Mouse (Mus musculus): ENCODE results near the gene Gprin1. TPM values are rescaled to one million over a fixed set of nuclear protein-coding genes. Genes with fewer than 3 reads are reported as not detected.

Gene Gprin1
- polyA plus RNA-seq, 1 experiment, result 0.05 TPM

DNA sequence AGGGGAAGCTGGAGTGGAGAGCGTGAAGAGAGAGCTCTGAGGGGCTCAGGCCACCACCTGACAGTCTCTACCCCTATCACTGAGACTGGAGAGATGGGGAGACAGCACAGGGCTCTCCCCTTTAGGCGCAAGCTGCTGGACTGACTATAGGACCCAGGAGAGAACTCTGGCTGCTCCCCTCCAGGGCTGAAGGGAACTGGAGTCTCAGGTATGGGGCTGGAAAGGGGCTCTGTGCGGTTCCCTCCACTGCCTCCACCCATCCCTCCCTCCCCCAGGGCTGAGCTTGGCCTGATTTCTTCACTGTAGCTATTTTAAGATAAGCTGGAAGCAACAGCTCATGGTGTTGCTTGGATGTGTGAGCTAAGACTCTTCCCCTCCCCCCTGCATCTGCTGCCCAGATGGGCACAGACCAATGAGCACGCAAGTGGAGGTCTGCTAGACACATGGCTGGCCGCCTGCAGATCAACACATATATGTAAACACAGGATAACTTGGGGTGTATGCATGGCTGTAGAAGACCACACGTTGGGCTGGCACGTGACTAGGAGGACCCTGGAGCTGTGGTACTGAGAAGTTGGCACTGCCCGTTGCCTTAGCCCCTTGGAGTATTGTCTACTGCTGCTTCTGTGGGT, 10.6 kb upstream of the Gprin1 start:
- Histone ChIP-seq H3K4me3 (ENCODE audit: extremely low read depth, insufficient read depth, insufficient read length) (no peak overlapping the region), H3K4me1 (ENCODE audit: control insufficient read depth, insufficient read depth, insufficient read length) (no peaks in the 10 kb centered on the region), H3K27me3 (ENCODE audit: control insufficient read depth, insufficient read depth, low read length) (peaks cover 11% of the 10 kb centered on the region), H3K36me3 (ENCODE audit: control insufficient read depth, insufficient read depth, low read length) (no peaks in the 10 kb centered on the region), H3K27ac (ENCODE audit: insufficient read depth, low read length) (no peak overlapping the region)
- DNase-seq (ENCODE audit: low read depth in 1 of 2, low spot score in 2 of 2), result no peak
- WGBS, result 64% methylated on average over 8 of the region's 8 CpGs
- no peak for TF ChIP-seq CTCF (IDR thresholded peaks at IDR 0.05; ENCODE audit: extremely low read depth, insufficient read depth, insufficient read length, insufficient replicate concordance)
- no peak for TF ChIP-seq POLR2A (IDR thresholded peaks at IDR 0.05; ENCODE audit: low read depth, low read length)

DNA sequence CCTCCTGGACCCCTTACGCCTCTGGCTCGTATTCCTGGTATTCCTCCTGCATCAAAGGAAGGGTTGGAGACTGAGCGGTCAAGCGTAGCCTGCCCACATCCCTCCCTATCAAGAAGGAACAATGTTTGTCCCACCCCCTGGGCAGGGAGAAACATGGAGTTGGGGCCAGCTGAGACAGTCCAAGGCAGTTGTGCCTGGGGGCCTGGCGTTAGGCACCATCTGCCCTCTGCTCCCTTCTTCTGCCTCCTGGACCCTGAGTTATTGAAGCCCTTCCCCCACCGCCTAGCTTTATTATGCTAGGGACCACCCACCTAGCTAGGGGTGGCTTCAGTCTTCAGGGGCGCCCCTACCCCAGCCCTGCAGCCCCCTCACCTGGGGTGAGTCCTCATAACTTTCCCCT, 9.8 kb upstream of the Gprin1 start:
- 18% methylated on average over 7 of the region's 7 CpGs for WGBS
- peaks cover 8% of the 10 kb centered on the region; the same call in 1 of the 2 replicates for H3K27me3 ChIP-seq (ENCODE audit: control insufficient read depth, insufficient read depth, low read length)
- no peaks in the 10 kb centered on the region for H3K4me1 ChIP-seq (ENCODE audit: control insufficient read depth, insufficient read depth, insufficient read length)
- TF ChIP-seq POLR2A (IDR thresholded peaks at IDR 0.05; ENCODE audit: low read depth, low read length) (no peak), CTCF (IDR thresholded peaks at IDR 0.05; ENCODE audit: extremely low read depth, insufficient read depth, insufficient read length, insufficient replicate concordance) (no peak)
- no peak overlapping the region for H3K27ac ChIP-seq (ENCODE audit: insufficient read depth, low read length)
- no peaks in the 10 kb centered on the region for H3K36me3 ChIP-seq (ENCODE audit: control insufficient read depth, insufficient read depth, low read length)
- H3K4me3 ChIP-seq (ENCODE audit: extremely low read depth, insufficient read depth, insufficient read length), result no peak overlapping the region
- DNase-seq (ENCODE audit: low read depth in 1 of 2, low spot score in 2 of 2), result no peak

DNA sequence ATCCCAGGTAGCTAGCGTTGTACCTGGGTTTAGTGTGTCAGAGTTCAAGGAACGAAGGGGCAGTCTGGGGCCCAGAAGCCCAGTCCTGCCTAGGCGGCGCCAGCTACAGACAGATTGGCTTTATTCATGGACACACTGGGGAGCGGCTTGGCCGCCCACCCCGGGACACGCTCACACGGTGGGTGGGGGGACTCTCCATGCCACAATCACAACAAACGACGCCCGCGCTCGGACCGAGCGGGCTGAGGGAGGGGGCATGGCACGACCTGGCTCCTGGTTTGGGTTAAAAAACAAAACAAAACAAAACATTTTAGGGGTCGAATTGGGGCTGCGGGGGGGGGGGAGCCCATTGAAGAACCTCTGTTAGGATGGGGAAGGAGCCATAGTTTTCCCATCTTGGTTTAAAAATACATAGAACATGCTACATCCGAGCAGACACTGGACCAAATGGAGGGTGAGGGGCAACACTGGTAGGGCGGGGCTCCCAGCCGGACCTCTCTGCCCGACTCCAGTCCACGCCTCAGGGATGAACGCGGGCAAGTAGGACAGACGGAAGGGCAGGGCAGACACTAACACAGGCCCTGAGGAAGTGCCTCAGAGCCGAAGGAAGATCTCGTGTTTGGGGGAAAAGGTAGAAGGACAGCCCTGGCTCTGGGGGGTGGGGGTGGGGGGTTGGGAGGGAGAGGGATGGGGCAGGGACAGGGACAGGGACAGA, 9.2 kb upstream of the Gprin1 start:
- Histone ChIP-seq H3K27me3 (ENCODE audit: control insufficient read depth, insufficient read depth, low read length) (peaks cover 8% of the 10 kb centered on the region; the same call in 1 of the 2 replicates), H3K4me3 (ENCODE audit: extremely low read depth, insufficient read depth, insufficient read length) (no peak overlapping the region), H3K27ac (ENCODE audit: insufficient read depth, low read length) (no peak overlapping the region), H3K36me3 (ENCODE audit: control insufficient read depth, insufficient read depth, low read length) (no peaks in the 10 kb centered on the region), H3K4me1 (ENCODE audit: control insufficient read depth, insufficient read depth, insufficient read length) (no peaks in the 10 kb centered on the region)
- WGBS, result 9% methylated on average over 29 of the region's 29 CpGs
- DNase-seq (ENCODE audit: low read depth in 1 of 2, low spot score in 2 of 2), result no peak
- TF ChIP-seq CTCF (IDR thresholded peaks at IDR 0.05; ENCODE audit: extremely low read depth, insufficient read depth, insufficient read length, insufficient replicate concordance) (no peak), POLR2A (IDR thresholded peaks at IDR 0.05; ENCODE audit: low read depth, low read length) (no peak)

DNA sequence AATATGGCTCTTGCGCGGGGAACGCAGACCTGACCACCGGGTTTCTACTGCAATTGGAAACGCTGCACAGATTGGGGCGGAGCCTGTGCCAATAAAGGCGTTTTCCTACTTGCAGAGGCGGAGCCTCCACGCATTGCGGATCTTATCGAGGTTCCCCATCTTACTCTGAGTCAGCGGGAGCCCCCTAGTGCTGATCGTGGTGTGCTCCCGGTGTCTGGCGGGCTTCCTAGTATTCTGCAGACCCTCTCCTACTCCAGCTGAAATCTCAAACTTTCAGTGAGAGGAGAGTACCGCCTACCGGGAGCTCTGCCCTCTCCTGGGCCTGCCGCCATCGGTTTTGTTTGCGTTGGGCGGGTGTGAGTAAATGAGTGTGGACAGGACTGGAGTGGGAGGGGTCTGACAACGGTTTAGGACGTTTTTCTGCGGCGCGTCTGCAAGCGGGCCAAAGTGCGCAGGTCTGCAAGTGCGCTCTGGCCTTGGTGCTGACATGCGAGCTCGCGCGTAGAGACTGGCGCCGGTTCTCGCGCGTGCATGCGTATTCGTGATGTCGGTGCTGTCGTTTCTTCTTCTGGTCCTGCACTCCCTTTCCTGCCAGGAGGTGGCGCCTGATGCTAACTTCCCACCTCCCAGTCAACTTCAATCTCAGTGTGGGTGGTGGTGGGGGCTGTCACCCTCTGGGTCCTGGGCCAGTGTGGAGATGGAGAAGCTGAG, 8.5 kb upstream of the Gprin1 start:
- Histone ChIP-seq H3K27me3 (ENCODE audit: control insufficient read depth, insufficient read depth, low read length) (peaks cover 8% of the 10 kb centered on the region; the same call in 1 of the 2 replicates), H3K4me3 (ENCODE audit: extremely low read depth, insufficient read depth, insufficient read length) (0 out of 2 replicates have a peak overlapping the region, but pooled peaks have one; percentile 21), H3K36me3 (ENCODE audit: control insufficient read depth, insufficient read depth, low read length) (no peaks in the 10 kb centered on the region), H3K4me1 (ENCODE audit: control insufficient read depth, insufficient read depth, insufficient read length) (no peaks in the 10 kb centered on the region), H3K27ac (ENCODE audit: insufficient read depth, low read length) (no peak overlapping the region)
- TF ChIP-seq POLR2A (IDR thresholded peaks at IDR 0.05; ENCODE audit: low read depth, low read length) (no peak), CTCF (IDR thresholded peaks at IDR 0.05; ENCODE audit: extremely low read depth, insufficient read depth, insufficient read length, insufficient replicate concordance) (peak; percentile 35; the same call in 1 of the 2 replicates)
- peak; percentile 23 to 39 for DNase-seq (ENCODE audit: low read depth in 1 of 2, low spot score in 2 of 2)
- WGBS, result 3% methylated on average over 43 of the region's 43 CpGs

DNA sequence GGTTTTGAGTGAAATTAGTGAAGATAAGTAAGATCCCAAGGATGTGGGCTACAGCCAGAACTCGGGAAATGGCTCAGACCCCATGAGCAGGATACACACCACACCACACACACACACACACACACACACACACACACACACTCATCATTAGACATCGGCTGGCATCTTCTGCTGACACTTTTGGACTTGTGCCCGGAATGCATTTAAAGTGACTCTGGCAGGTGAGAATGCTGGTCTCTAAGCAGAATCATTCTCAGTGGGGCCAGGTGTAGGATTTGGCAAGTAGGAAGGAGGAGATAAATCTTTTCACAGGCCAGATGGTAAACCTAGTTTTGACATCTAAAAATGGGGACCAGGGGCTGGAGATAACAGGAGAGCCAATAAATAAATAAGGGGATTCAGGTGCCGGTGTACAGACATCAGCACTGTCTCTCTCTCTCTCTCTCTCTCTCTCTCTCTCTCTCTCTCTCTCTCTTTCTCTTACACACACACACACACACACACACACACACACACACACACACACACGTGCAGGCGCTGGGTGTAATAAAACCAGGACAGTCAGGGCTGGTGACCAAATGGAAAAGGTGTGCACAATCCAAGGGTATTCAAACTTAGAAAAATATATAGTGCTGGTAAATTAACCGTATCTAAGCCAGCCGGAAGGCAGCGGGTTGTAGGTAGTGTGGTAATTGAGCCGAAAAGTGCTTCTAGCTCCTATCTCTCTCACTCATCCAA, 7.6 kb upstream of the Gprin1 start:
- no peak overlapping the region for H3K4me3 ChIP-seq (ENCODE audit: extremely low read depth, insufficient read depth, insufficient read length)
- 55% methylated on average over 10 of the region's 10 CpGs for WGBS
- DNase-seq (ENCODE audit: low read depth in 1 of 2, low spot score in 2 of 2), result no peak
- no peak for TF ChIP-seq POLR2A (IDR thresholded peaks at IDR 0.05; ENCODE audit: low read depth, low read length)
- no peak for TF ChIP-seq CTCF (IDR thresholded peaks at IDR 0.05; ENCODE audit: extremely low read depth, insufficient read depth, insufficient read length, insufficient replicate concordance)
- H3K27me3 ChIP-seq (ENCODE audit: control insufficient read depth, insufficient read depth, low read length), result peaks cover 8% of the 10 kb centered on the region; the same call in 1 of the 2 replicates
- no peaks in the 10 kb centered on the region for H3K36me3 ChIP-seq (ENCODE audit: control insufficient read depth, insufficient read depth, low read length)
- H3K4me1 ChIP-seq (ENCODE audit: control insufficient read depth, insufficient read depth, insufficient read length), result no peaks in the 10 kb centered on the region
- H3K27ac ChIP-seq (ENCODE audit: insufficient read depth, low read length), result no peak overlapping the region

DNA sequence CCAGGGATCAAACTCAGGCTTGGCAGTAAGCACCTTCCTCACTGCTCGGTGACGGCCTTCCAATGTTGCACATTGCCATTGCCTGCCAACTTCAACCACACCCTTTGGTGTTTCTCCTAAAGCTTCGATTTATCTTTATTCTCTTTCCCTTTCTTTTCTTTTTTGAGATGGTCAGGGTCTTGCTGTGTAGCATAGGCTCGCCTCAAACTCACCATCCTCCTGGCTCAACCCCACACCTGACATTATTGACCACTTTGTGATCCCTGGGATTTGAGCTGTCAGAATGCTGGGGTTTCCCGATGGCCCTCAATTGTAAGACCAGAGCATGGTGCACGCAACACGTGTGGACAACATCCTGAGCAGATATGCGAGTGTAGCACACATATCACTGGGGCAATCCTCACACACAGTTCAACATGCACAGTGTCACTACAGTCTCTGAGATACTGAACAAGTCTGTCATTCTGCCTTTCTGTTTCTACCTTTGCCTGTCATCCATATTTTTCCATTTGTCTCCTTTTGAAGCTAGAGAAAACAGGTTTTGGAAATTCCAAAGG, 6.6 kb upstream of the Gprin1 start:
- TF ChIP-seq CTCF (IDR thresholded peaks at IDR 0.05; ENCODE audit: extremely low read depth, insufficient read depth, insufficient read length, insufficient replicate concordance), result no peak
- no peak for TF ChIP-seq POLR2A (IDR thresholded peaks at IDR 0.05; ENCODE audit: low read depth, low read length)
- DNase-seq (ENCODE audit: low read depth in 1 of 2, low spot score in 2 of 2), result no peak
- Histone ChIP-seq H3K27me3 (ENCODE audit: control insufficient read depth, insufficient read depth, low read length) (peaks cover 8% of the 10 kb centered on the region; the same call in 1 of the 2 replicates), H3K27ac (ENCODE audit: insufficient read depth, low read length) (no peak overlapping the region), H3K36me3 (ENCODE audit: control insufficient read depth, insufficient read depth, low read length) (no peaks in the 10 kb centered on the region), H3K4me1 (ENCODE audit: control insufficient read depth, insufficient read depth, insufficient read length) (no peaks in the 10 kb centered on the region), H3K4me3 (ENCODE audit: extremely low read depth, insufficient read depth, insufficient read length) (no peak overlapping the region)
- WGBS, result 85% methylated on average over 8 of the region's 8 CpGs

All from spleen, adult 2 months (tissue).